Mouse (Mus musculus): Measurements from ENCODE around the gene Tas1r2. TPM values are rescaled to one million over a fixed set of nuclear protein-coding genes. Genes with fewer than 3 reads are reported as not detected.

Tas1r2 gene
- total RNA-seq (2021), result not detected
- long read RNA-seq, experiment 1, result 0 reads
- long read RNA-seq, experiment 2, result 0 reads

DNA sequence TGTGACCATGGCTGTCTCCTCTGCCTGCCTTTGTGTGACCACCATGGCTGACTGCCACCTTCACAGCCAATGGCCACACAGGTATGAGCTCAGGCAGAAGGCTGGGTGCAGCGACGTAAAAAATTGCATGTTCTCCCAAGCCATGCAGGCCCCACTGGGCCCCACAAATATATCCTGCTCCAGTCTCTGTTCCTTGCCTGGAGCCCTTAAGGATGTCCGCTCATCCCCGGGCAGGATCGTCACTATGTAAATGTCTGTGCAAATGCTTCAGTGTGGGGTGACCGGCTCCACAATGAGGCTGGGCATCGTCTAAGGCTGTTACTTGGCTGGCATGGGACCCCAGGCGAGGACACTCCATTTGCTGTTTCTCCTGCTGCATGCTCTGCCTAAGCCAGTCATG is at the start of gene Tas1r2:
Tas1r2 (plus strand) TSS at position 301 of the 400 bp plus-strand sequence.
- DNase-seq, result no peak
- intact Hi-C loops (cut with DNase I; ENCODE audit: low total_unique reads), result no loop called here

DNA sequence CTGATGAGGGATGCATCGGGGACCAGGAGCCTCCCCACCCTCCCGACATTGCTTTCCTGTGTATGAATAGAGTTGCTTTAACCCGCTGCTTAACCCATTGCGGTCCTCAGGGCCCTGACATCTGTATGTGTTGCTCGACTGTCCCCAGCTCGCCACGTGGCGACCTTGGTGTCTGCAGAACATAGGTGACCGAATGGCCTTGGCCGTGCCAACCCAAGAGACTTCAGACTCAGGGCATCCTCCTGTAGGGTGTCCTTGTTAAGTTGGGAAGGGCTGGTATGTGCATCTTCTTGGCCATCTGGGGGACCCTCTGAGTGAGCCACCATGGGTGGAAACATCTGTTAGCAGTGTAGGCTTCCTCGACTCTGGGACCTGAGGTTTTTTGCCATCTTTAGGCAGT is 48.1 kb upstream of the Tas1r2 start:
- intact Hi-C loops (cut with DNase I; ENCODE audit: low total_unique reads), result no loop called here
- DNase-seq, result no peak

DNA sequence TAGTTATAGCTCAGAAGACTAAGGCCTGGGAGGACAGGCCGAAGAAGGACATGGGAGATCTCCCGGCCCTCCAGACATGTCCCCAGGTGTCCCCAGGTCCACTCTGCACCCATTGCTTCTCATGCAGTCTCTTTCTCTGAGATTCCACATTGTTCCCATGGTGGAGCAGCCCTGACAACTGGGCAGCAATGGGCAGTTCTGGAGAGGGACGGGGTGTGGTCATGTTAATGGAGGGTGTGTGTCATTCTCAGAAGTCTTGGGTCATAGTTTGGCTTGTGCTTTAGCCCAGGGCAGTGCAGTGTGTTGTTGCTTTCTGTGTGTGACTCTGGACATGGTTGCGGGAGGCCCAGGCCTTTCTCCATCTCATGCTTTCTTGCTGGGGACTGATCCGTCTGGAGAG is 46.6 kb upstream of the Tas1r2 start:
- intact Hi-C loops (cut with DNase I; ENCODE audit: low total_unique reads), result no loop called here
- DNase-seq, result no peak

DNA sequence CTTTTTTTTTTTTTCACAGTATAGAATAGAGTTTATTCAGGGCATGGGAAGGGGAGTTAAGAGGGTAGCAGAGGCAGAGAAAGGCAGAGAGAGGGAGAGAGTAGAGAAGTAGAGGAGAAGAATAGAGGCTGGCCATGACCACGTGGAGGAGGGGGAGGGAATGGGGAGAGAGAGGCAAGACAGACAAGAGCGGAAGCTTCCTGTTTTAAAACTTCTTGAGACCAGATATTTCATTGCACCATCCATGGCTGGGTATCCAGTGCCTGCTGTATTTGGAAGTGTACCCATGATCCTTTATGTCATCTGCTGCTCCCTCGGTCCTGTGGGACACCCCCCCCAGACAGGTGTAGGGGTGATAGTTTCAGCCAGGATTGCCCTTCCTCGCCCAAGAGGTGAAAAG is 44.4 kb upstream of the Tas1r2 start:
- intact Hi-C loops (cut with DNase I; ENCODE audit: low total_unique reads), result no loop called here
- DNase-seq, result no peak

DNA sequence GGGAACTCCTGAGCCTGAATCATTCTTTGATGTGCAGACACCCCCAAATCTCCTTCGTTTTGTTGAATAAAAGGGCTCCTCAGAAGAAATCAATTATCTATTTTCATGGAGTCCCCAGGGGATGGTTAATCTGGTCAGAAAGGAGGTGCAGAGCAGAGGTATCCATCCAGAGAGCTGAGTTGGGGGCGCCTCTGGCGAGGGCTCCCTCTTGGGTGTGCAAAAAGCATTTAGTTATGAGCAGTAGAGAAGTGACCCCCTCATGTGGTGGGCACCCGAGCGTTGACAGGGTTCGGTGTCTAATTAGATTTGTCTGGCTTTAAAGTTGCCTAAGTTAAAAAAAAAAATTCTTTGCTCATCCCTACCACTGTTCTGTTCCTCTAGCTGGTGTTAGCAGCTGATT is 42.4 kb upstream of the Tas1r2 start:
- no peak for DNase-seq
- intact Hi-C loops (cut with DNase I; ENCODE audit: low total_unique reads), result loop anchor here (5.0 kb wide), 2 partner anchors 44 to 139 kb away; no protein-coding TSS in a partner anchor

DNA sequence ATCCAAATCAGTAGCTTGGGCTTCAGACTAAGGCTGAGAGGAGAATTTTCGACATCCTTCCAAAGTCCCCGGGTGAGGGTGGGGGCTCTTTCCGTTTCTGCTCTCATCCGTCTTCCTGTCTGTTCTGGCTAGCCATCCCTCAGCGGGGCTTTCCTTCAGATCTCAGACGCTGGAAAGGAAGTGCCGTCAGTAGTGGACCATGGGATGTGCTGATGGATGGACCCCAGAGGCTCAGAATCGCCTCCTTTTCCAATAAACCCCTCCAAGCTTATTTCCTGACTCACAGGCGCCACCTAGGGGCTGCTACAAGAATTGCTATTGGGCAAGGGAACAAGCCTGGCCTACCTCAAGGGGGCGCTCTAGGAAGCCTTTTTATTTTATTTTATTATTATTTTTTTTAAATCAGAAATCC is 41.8 kb upstream of the Tas1r2 start:
- peak; percentile 85 for DNase-seq
- intact Hi-C loops (cut with DNase I; ENCODE audit: low total_unique reads), result loop anchor here (5.0 kb wide), 2 partner anchors 44 to 139 kb away; no protein-coding TSS in a partner anchor

DNA sequence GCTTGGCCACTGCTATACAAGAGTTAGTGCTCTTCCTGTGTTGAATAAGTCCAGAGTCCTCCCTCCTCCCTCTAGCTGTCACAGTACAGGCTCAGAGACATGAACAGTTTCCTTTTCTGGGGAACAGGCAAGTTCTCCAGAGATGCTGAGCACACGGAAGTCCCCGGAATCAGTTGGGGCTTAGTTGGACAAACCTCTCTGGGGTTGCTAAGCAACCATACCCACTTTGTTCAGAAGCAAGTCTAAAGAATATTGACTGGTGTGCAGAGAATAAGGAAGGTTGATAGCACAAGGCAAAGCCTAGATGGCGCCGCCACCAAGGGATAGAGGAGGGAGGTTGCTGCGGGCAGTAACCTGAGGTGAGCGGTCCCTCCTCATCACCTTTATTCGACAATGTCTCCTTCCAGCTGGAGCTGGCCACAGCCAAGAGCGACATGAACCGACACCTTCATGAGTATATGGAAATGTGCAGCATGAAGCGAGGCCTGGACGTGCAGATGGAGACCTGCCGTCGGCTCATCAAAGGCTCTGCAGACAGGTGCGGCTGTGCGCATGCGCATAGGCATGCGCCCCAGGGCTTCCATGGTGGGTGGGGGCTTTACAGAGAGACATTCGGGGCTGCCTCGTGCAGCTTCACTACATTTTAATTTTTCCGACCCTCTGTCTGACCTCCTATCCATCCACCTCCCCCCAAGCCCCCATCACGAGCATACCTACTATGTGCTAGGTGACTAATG is 38.6 kb upstream of the Tas1r2 start:
- intact Hi-C loops (cut with DNase I; ENCODE audit: low total_unique reads), result loop anchor here (5.0 kb wide), 2 partner anchors 47 to 142 kb away; no protein-coding TSS in a partner anchor

DNA sequence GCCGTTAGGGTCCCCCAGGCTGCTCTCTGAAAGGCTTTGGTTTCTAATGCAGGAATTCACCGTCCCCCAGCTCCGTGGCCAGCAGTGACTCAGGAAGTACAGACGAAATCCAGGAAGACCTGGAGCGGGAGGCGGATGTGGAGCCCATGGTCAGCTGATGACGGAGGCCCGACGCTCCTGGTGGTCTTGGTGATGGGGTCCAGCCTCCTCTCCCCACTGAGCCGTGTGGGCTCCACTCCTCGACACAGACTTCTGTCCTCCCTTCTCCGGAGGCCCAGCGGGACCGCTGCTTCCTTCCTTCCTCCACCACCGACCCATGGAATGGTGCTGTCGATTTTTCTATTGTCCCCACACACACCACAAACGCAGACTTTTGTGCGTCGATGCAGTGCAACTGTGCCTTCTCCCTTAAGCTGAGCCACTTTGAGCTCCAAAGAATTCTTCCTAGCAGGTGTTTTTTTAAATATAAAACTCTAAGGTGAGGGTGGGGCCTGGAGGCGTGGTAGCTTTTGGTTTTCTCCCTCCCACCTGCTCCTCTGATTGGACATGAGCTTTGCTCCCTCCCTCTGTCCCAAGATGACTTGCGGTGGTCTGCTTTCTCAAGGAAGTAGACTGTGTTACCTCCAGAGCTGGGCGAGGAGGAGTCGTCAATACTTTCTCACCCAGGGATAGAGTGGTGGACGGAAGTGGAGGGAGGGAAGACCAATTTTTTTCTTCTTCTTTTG is 36.9 kb upstream of the Tas1r2 start:
- no peak for DNase-seq
- intact Hi-C loops (cut with DNase I; ENCODE audit: low total_unique reads), result no loop called here

More for the DNA sequence above, 38.6 kb upstream of the Tas1r2 start:
- no peak for DNase-seq

DNA sequence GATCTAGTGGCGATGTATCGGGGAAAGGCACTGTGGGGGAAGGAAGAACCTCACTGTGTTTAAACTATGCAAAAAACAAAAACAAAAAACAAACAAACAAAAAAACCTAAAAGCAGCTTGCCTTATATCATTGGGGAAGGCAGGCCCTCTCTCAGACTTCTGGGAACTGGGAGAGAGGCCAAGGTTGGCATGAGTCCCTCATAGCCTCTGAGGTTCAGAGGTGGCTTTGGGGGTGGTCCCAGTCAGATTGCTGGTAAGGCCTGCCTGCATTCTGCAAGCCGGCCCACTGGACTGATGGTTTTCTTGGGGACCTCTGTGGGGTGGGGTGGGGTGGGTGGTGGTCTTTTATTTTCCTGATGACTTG is 36.4 kb upstream of the Tas1r2 start:
- intact Hi-C loops (cut with DNase I; ENCODE audit: low total_unique reads), result no loop called here
- no peak for DNase-seq

DNA sequence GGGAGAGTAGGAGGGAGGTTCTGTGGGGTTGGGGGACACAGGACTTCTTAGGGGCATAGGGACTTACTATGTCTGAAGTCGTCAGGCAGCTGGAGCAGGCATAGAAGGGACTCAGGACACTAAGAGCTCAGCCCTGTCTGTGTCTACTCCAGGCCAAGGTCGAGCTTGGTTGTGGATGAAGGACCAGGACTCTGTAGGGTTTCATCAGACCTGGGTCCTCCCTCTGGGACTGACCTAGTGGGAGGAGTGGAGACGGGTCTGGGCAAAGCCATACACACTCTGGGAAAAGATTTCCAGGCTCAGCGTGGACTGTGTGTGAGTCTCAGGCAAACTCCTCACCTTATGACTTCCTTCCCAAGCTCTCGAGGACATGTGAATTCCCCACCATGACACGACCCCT is 33.6 kb upstream of the Tas1r2 start:
- no peak for DNase-seq
- intact Hi-C loops (cut with DNase I; ENCODE audit: low total_unique reads), result no loop called here

DNA sequence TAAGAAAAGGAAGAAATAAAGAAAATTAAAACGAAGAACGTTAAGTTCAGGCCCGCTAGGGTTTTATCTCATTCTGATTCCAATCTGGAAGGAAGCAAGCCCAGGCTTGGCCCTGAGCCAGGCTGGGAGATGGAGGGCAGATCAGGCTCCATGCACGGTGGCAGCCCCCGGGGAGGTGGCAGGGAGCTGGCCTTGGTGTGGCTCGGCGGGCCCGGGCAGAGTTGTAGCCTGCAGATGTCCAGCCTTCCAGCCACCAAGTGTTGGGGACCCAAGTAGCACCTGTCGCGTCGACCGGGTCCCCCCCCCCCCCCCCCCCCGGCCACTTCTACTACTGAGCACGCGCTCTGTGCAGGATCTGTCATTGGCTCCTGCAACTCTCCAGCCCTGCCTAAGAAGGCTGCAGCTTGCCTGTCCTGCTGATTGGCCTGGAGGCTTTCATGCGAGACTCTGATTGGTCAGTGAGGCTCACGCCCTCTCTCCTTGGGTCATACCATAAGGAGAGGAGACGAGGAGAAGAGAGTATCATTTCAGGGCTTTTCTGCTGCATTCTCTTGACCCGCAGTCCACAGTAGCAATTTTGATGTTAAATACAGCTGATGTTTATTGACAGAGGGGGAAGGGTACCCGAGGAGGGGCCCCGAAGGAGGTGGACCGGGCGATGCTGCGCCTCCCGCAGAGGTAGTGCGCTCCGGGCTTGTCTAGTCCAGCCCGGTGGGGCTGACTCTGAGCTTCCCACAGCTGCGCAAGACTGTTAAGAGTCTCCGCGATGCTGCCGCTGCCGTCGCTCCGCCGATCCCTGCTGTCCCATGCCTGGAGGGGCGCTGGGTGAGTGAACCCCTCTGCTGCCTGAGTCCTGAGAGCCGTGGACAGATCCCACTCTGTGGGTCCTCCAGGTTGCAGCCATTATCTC is 30.7 kb upstream of the Tas1r2 start, which contains the start of gene Aldh4a1:
Aldh4a1 (plus strand) TSS at position 494 of the 910 bp plus-strand sequence.
- intact Hi-C loops (cut with DNase I; ENCODE audit: low total_unique reads), result no loop called here

DNA sequence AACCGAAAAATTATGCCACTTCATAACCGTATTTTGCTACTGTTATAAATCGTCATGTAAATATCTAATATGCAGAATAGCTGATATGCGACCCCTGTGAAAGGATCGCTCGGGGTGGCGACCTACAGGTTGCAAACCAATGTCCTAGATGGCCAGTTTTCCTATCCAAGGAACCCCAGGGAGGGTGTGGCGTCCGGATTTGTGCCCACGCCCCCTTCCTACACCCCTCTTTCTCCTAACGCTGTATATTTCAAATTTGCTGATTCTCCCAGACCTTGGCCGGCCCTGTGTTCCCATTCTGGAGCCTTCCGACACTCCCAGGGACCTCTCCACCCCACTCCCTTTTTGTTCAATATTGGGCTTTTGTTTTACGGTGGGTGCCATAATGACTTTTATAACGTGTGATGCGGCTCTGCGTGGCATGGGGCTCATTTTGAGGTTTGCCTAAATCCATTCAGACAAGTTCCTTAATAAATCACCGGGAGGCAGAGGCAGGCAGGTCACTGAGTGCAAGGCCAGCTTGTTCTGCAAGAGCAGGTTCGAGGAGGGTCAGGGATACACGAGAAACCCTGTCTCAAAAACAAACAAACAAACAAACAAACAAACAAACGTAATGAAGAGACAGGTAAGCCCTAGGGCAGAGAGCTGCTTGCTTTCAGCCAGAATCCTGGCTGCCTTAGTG is 29.8 kb upstream of the Tas1r2 start:
- intact Hi-C loops (cut with DNase I; ENCODE audit: low total_unique reads), result no loop called here
- DNase-seq, result no peak

More for the DNA sequence above, 30.7 kb upstream of the Tas1r2 start, which contains the start of gene Aldh4a1:
- peak; percentile 88 for DNase-seq

DNA sequence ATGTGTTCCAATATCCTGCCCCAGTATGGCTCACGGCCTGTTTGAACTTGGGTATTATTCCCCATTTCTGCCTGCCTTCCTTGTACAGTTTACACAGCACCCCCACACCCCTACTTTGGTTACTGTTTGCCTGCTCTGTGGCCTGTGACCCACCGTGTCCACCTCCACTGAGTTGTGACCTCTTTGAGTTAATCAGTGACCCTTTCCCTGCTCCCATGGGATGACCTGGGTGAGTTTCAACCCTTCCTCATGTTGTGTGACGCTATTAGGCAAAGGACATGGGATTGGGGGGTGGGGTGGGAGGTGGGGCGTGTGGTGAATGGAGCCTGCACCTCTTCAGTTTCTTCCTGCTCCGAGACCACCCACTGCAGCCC is 29.2 kb upstream of the Tas1r2 start:
- DNase-seq, result no peak
- intact Hi-C loops (cut with DNase I; ENCODE audit: low total_unique reads), result no loop called here

DNA sequence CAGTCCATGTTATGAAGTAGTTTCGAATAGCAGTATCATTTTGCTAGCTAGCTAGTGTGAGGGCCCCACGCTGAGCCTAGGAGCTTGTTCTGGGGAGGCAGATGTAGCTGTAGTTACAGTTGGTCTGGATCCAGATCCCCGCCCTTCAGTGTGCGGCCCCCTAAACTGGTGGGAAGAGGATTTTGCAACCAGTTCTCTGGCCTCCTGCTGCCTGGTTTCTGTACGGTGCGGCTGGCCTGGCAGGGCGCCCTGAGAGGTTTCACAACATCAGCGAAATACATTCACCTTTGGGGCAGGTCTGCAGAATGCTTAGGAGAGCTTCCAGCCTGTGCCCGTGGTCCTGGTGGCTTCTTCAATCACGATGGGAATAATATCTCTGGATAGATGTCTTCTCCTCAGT is 28.6 kb upstream of the Tas1r2 start:
- DNase-seq, result no peak

DNA sequence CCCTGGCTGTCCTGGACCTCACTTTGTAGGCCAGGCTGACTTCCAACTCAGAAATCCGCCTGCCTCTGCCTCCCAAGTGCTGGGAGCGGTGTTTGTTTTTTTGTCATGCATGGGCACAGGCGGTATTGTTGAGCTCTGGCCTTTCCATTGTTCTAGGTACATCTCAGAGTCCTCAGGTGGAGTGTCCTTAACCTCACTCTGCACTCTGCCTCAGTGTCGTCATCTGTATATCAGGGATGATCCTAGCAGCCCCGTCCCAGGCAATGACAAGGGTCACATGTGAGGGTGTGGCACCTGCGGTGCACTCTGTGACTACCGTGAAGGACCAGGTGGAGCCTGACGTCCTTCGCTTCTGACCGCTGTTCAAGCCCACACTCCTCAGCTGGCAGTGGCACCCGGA is 26.0 kb upstream of the Tas1r2 start:
- intact Hi-C loops (cut with DNase I; ENCODE audit: low total_unique reads), result no loop called here
- no peak for DNase-seq

More for the DNA sequence above, 28.6 kb upstream of the Tas1r2 start:
- intact Hi-C loops (cut with DNase I; ENCODE audit: low total_unique reads), result no loop called here

DNA sequence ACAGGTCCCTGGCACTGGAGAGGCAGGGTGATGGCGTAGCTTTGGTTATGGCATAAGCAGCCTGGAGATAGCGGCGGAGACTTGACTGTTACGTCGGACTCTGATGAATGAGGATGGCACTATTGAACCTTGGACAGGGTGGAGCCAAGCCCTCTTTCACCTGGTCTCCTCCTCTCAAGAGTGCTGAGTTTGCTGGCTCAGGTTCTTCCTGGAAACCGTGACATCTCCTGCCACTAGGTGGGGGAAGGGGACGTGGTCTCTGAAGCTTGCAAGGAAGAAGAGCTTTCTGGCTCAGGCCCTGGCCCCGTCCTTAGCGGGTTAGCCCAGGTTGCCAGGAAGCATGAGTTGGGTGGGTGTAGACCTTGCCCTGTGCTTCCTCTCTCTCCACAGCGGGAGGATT is 23.2 kb upstream of the Tas1r2 start:
- intact Hi-C loops (cut with DNase I; ENCODE audit: low total_unique reads), result no loop called here
- DNase-seq, result no peak

DNA sequence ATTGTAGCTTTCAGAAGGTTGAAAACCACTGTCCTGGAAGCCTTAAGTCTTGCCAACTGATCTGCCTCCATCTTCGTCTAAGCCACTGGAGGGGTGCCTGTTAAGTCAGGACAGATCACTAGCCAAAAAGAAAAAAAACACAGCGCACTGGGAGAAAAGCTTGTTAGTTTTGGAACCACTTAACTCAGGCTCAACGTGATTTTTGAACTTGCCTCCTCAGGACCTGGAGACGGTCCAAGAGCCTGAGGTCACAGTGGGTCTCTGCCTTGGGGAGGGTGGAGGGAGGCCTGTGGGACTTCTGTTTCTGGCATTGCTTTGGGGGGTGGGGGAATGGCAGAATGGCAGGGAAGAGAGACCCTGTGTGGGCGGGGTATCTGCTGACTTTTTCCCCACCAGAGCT is 22.2 kb upstream of the Tas1r2 start:
- DNase-seq, result no peak
- intact Hi-C loops (cut with DNase I; ENCODE audit: low total_unique reads), result no loop called here

DNA sequence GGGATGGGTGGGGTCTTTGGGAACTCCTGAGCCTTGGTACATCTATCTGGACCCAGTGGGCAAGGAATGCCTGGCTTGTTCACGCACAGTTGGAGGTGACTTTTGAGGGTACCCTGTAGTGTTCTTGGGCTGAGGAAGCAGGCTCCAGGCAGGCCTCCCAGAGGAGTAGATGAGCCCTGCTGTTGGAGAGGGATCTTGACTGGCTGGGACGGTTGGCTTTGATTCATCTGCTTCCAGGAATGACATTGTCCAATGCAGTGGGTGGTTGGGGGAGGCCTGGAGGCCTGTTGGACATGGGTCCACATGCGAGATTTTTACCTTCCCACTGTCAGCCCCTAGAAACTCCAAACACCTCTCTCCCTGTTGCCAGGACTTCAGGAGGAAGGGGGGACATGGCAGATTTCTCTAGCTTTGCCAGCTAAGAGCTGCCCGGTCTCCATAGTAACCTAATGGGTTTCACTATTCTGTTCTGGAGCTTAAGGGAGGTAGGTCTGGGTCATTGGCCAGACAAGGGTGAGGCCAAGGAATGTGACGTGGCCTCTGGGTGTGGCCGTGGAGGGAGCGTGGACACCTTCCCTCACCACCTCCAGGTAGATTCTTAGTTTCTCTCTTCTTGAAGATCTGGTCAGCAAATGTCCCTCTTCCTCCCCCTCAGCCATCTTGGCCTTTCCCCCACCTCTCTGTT is 21.6 kb upstream of the Tas1r2 start:
- intact Hi-C loops (cut with DNase I; ENCODE audit: low total_unique reads), result no loop called here
- no peak for DNase-seq

DNA sequence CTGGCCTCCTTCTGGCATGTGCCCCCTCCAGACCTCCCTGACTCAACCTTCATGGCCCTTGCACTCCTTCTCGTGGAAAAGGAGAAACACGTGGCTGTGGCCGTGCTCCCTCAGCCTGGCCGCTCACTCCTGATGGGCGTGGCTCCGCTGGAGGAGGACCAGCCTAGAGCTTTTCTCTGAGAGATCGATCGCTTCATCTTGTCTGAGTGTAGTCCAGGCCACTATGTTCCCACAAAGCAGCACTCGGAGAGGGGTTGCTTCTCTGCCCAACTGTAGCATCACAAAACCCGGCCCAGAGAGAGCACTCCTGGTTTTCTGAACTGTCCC is 21.1 kb upstream of the Tas1r2 start:
- no peak for DNase-seq
- intact Hi-C loops (cut with DNase I; ENCODE audit: low total_unique reads), result no loop called here

Data from gastrocnemius, postnatal 14 days (tissue).